Mouse (Mus musculus) E14TG2a.4 (cell line): ENCODE measurements around the gene Gm20388.

Source experiments
- H3K27me3 ChIP-seq: 2 replicates; pipeline ENCODE4 v1.6.1; 2014; ENCODE audit warnings: low read length, control low read depth; ENCODE audit not compliant: insufficient read depth
- H3K36me3 ChIP-seq: 2 replicates; pipeline ENCODE4 v1.6.1; 2014; ENCODE audit warnings: low read length, control low read depth; ENCODE audit not compliant: insufficient read depth
- H3K4me1 ChIP-seq: replicated peaks from 2 replicates; pipeline ENCODE4 v1.6.1; 2014; ENCODE audit warnings: low read depth, low read length, control low read depth
- H3K4me3 ChIP-seq: replicated peaks from 2 replicates; pipeline ENCODE4 v1.5.1; 2014; ENCODE audit warnings: mild to moderate bottlenecking, low read length
- H3K9me3 ChIP-seq: 2 replicates; pipeline ENCODE4 v1.6.1; 2014; ENCODE audit warnings: low read length, control low read depth
- CTCF ChIP-seq: conservative IDR thresholded peaks from 2 replicates; pipeline ENCODE4 v1.5.1; 2014; ENCODE audit warnings: low read length
- NANOG ChIP-seq: IDR thresholded peaks from 2 replicates; pipeline ENCODE4 v1.6.1; 2014; ENCODE audit warnings: borderline replicate concordance, low read length, mixed read lengths
- POU5F1 ChIP-seq: IDR thresholded peaks from 2 replicates; pipeline ENCODE4 v1.6.1; 2014; ENCODE audit warnings: low read length, borderline replicate concordance

The Gm20388 gene

DNA sequence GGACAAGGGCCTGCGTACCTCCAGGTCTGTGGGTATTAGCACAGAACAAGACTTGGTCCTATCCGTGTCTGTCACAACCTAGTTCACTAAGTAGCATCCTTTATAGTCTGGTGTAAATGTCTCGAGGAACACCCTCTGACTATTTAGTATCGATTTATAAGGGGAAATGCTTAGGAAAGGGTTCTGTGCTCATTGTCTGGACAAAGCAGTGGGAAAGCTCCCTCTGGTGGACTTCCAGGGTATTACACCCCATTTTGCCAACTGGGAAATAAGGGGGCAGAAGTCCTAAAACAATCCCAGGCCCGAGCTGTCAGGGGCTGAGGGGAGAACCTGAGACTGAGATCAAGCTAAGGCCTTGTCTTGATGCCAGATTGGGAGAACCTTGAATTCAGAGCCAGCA lies 3291.6 kb downstream of the Gm20388 start:
- H3K4me1 ChIP-seq: peaks cover 16% of the 10 kb centered on the region
- no peaks in the 10 kb centered on the region; the same call in 1 of the 2 replicates for H3K27me3 ChIP-seq
- no peak overlapping the region for H3K4me3 ChIP-seq
- TF ChIP-seq NANOG (no peak), CTCF (peak; percentile 99)
- no peaks in the 10 kb centered on the region for H3K9me3 ChIP-seq
- peaks cover 33% of the 10 kb centered on the region for H3K36me3 ChIP-seq

- TF ChIP-seq CTCF (no peak), NANOG (no peak), POU5F1 (no peak)
- no peaks in the 10 kb centered on the region for H3K9me3 ChIP-seq
- H3K27me3 ChIP-seq: no peaks in the 10 kb centered on the region; the same call in 1 of the 2 replicates
- no peak overlapping the region for H3K4me3 ChIP-seq
- H3K4me1 ChIP-seq: peaks cover 10% of the 10 kb centered on the region; the same call in 1 of the 2 replicates
- H3K36me3 ChIP-seq: peaks cover 46% of the 10 kb centered on the region
These were observed 3292.9 kb downstream of the Gm20388 start for GRCm38 (mm10) chr8:123203571-123203970.

- Histone ChIP-seq H3K4me3 (peak overlapping the region; percentile 99), H3K36me3 (peaks cover 44% of the 10 kb centered on the region), H3K27me3 (peaks cover 13% of the 10 kb centered on the region), H3K4me1 (peaks cover 31% of the 10 kb centered on the region), H3K9me3 (no peaks in the 10 kb centered on the region)
- TF ChIP-seq POU5F1 (no peak), NANOG (no peak), CTCF (no peak)
These were observed 3301.2 kb downstream of the Gm20388 start for GRCm38 (mm10) chr8:123211876-123212275.

DNA sequence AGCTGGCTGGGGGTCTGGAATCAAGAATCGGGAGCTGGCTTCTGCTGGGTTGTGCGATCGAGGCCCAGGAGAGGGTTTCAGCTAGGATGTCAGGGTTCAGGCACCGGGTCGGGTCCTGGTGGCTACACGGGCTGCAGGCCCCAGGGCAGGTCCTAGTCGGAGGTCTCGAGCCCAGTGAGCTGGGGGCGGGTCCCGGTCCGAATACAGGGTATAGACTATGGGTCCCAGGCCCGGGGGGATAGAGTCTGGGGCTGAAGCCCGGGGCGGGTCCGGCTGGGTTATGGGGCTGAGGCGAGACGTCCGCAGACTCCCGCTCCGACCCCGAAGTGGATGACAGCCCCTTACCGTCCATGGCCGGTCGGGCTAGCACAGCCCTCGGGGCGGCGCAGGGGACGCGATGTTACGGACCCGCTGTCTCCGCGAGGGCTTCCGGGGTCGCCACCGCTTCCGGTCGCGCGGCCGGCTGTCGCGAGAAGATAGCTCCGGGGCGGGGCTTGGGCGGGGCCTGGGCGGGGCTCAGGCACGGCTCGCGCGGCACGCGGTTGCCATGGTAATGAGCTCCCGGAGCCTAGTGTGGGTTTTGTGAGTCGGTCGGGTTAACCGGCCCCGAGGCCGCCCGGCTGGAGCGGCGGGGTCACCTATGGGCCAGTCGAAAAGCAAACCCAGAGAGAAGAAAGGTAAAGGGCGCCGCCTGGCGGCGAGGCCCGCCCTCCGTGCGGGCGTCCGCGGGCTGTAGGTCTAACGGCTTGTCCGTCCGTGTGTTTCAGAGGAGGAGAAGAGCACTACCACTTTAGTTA lies 3301.9 kb downstream of the Gm20388 start, which contains the start of the genes Chmp1a and Spata33:
Gene Chmp1a (minus strand): TSS at position 443 of the 797 bp plus-strand sequence.
Gene Spata33 (plus strand): TSS at position 512 of the 797 bp plus-strand sequence.
- Histone ChIP-seq H3K36me3 (peaks cover 37% of the 10 kb centered on the region), H3K27me3 (peaks cover 13% of the 10 kb centered on the region), H3K4me3 (peak within 1 kb of the TSS; percentile 99), H3K4me1 (peaks cover 30% of the 10 kb centered on the region), H3K9me3 (no peaks in the 10 kb centered on the region)
- no peak for TF ChIP-seq NANOG
- TF ChIP-seq CTCF: no peak
- TF ChIP-seq POU5F1: no peak

DNA sequence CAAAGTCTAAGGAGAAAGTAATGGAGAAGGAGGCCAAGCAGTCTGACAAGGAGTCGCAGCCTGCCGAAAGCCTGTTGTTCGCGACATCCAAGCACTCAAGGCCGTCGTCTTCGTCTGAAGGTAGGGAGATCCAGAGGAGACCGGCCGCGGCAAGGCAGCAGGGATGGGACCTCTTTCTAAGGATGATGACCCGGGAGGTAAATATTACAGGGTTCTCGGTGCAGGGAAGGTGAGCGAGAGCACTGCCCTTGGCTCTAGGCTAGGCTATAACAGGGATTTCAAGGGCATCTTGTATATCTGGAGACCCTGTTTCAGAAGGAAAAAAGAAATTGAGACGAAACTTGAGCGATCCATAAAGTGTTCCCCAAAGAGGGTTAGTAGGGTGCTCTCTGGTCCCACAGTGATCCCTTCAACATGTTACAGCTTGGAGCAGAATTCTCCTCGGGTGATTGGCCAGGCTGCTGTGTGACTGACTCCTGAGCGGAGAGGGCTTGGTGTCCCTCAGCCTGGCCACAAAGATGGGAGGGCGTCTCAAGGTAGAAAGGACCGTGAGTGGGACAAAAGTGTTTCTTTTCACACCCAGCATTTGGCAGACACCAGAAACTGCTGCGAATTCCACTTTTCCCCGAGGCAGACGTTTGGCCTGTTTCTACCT lies 3302.6 kb downstream of the Gm20388 start:
- Histone ChIP-seq H3K36me3 (peaks cover 30% of the 10 kb centered on the region), H3K9me3 (no peaks in the 10 kb centered on the region), H3K4me3 (peak overlapping the region; percentile 99), H3K4me1 (peaks cover 30% of the 10 kb centered on the region), H3K27me3 (peaks cover 13% of the 10 kb centered on the region)
- TF ChIP-seq POU5F1 (no peak), CTCF (no peak), NANOG (no peak)

GRCm38 (mm10) chr8:123215430-123215829 lies 3304.8 kb downstream of the Gm20388 start:
- H3K4me1 ChIP-seq: peaks cover 30% of the 10 kb centered on the region
- H3K9me3 ChIP-seq: no peaks in the 10 kb centered on the region
- TF ChIP-seq CTCF (no peak), POU5F1 (no peak), NANOG (no peak)
- H3K27me3 ChIP-seq: peaks cover 13% of the 10 kb centered on the region
- H3K4me3 ChIP-seq: no peak overlapping the region
- peaks cover 8% of the 10 kb centered on the region for H3K36me3 ChIP-seq

- Histone ChIP-seq H3K4me1 (peaks cover 28% of the 10 kb centered on the region), H3K27me3 (no peaks in the 10 kb centered on the region), H3K9me3 (no peaks in the 10 kb centered on the region), H3K4me3 (no peak overlapping the region), H3K36me3 (0 out of 2 replicates have a peak, but pooled peaks cover 2% of the 10 kb centered on the region)
- TF ChIP-seq POU5F1 (no peak), CTCF (no peak)
These were observed 3310.3 kb downstream of the Gm20388 start for GRCm38 (mm10) chr8:123220917-123221316.
